Mouse (Mus musculus): Measurements from ENCODE around the gene Foxn3.

- TF ChIP-seq EP300 (IDR thresholded peaks at IDR 0.05), result no peak
- no peak for TF ChIP-seq CTCF (IDR thresholded peaks at IDR 0.05)
Measured at GRCm38 (mm10) chr12:99348940-99349649, 214.3 kb downstream of the Foxn3 start.
